Mouse (Mus musculus) C2C12 (cell line): Measurements from ENCODE around the gene Stard13. TPM values are rescaled to one million over a fixed set of nuclear protein-coding genes. Genes with fewer than 3 reads are reported as not detected.

Experiments
- H3K27me3 ChIP-seq: one replicate; pipeline ENCODE4 v1.6.1; 2011; ENCODE audit not compliant: control insufficient read depth, insufficient read depth, insufficient read length
- H3K36me3 ChIP-seq: one replicate; pipeline ENCODE4 v1.6.1; 2011; ENCODE audit not compliant: control insufficient read depth, insufficient read depth
- H3K4me3 ChIP-seq: one replicate; pipeline ENCODE4 v1.5.1; 2011; ENCODE audit warnings: mild to moderate bottlenecking, control low read depth; ENCODE audit not compliant: poor library complexity, insufficient read depth, severe bottlenecking
- H3K79me2 ChIP-seq: one replicate; pipeline ENCODE4 v1.6.1; 2011; ENCODE audit not compliant: control insufficient read depth, insufficient read depth
- H3K79me3 ChIP-seq: one replicate; pipeline ENCODE4 v1.6.1; 2011; ENCODE audit warnings: low read depth, control low read depth
- H3ac ChIP-seq: one replicate; pipeline ENCODE3; 2011; ENCODE audit warnings: low read depth; ENCODE audit not compliant: control insufficient read depth, insufficient read length
- CEBPB ChIP-seq: IDR thresholded peaks from one replicate; pipeline ENCODE4 v1.6.1; 2011; ENCODE audit warnings: low read depth, mild to moderate bottlenecking, control low read depth, moderate library complexity
- CTCF ChIP-seq: IDR thresholded peaks from one replicate; pipeline ENCODE4 v1.5.1; 2011; ENCODE audit not compliant: control insufficient read depth, insufficient read depth, insufficient read length
- FOSL1 ChIP-seq: IDR thresholded peaks from one replicate; pipeline ENCODE4 v1.8.0; 2011; ENCODE audit warnings: mild to moderate bottlenecking, low read length; ENCODE audit not compliant: poor library complexity, insufficient read depth, severe bottlenecking
- MAX ChIP-seq: IDR thresholded peaks from one replicate; pipeline ENCODE4 v1.6.1; 2011; ENCODE audit warnings: mild to moderate bottlenecking, control low read depth
- MYOD1 ChIP-seq: IDR thresholded peaks from one replicate; pipeline ENCODE4 v1.6.1; 2011; ENCODE audit warnings: low read depth; ENCODE audit not compliant: control insufficient read depth, insufficient read length
- MYOG ChIP-seq: IDR thresholded peaks from one replicate; pipeline ENCODE4 v1.6.1; 2011; ENCODE audit not compliant: control insufficient read depth, insufficient read length; ENCODE audit errors: extremely low read depth
- USF1 ChIP-seq: IDR thresholded peaks from one replicate; pipeline ENCODE4 v1.6.1; 2011; ENCODE audit warnings: low read depth, mild to moderate bottlenecking, control low read depth, moderate library complexity
- polyA plus RNA-seq: library from polyadenylated mRNA; unstranded; fragments of >200 nt; fragmentation: generic; extraction: Trizol; gene quantifications from one replicate; pipeline ENCODE4 v1.2.1, GENCODE M21; 2012; ENCODE audit warnings: missing spikeins

Stard13 gene
- polyA plus RNA-seq, 1 experiment, result 6.6 TPM

DNA sequence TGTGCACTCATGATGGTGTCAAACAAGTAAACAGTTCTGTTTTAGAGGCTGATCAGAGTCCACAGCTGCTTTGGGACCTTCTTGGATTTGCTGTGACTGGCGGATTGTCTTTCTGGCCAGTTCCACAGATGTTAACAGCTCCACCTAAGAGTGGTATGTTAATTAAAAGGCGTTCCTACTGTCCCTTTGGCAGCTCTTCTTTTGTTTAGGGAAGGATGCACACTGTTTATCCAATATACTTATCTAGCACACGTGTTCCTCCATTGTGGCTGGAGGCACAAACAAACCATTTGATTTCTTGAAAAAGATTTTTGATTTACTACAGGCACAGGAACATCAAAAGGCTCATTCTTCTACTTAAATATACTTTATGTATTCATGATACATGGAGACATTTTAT, 156.7 kb downstream of the Stard13 start:
- H3K4me3 ChIP-seq, result no peak overlapping the region
- no peak overlapping the region for H3ac ChIP-seq
- H3K27me3 ChIP-seq, result no peaks in the 10 kb centered on the region
- peaks cover 18% of the 10 kb centered on the region for H3K79me2 ChIP-seq
- peaks cover 4% of the 10 kb centered on the region for H3K79me3 ChIP-seq
- TF ChIP-seq FOSL1 (no peak), USF1 (no peak), MAX (no peak), MYOD1 (no peak), CEBPB (no peak), CTCF (no peak), MYOG (no peak)
- peaks cover 9% of the 10 kb centered on the region for H3K36me3 ChIP-seq

DNA sequence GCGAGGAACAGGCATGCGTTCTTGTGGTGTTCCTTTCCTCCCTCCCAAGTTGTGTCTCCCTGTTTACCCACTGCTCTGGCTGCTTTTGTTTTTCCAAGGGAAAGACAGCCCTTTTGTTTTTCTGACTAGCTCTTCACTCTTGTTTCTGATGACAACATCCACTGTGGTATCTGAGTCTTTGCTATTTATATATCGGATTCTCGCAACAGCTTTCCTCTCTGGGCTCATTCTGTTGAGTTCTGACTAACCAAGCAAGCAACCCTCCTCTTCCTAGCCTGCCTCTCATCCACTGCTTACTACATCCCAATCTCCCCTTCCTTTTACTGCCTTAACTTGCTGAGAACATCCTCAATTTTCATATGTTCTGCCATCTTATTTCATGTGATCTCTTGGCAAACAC, 159.4 kb downstream of the Stard13 start:
- Histone ChIP-seq H3K4me3 (no peak overlapping the region), H3K79me3 (peaks cover 2% of the 10 kb centered on the region), H3K79me2 (peaks cover 11% of the 10 kb centered on the region), H3K27me3 (no peaks in the 10 kb centered on the region), H3ac (no peak overlapping the region), H3K36me3 (peaks cover 17% of the 10 kb centered on the region)
- no peak for TF ChIP-seq MAX
- TF ChIP-seq USF1, result no peak
- TF ChIP-seq MYOD1, result no peak

DNA sequence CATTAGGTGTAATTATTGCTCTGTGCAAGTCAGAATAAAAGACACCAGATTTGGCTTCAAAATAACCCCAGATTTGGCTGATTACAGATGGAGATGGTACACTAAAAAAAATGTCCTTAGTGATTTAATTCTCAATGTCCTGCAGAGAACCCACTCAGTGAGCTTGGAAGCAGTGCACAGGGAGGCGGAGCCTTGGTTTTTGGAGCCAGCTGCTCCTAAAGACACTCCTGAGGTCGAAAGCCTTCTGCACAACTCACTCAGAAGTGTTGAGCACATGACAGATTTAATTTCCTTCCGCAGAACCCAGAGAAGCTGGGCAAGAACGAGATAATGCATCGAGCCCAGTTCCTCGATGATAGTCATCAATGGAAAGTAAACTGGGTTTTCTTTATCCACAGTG, 162.2 kb downstream of the Stard13 start:
- peaks cover 17% of the 10 kb centered on the region for H3K36me3 ChIP-seq
- no peak for TF ChIP-seq FOSL1
- H3ac ChIP-seq, result no peak overlapping the region
- H3K79me2 ChIP-seq, result peaks cover 12% of the 10 kb centered on the region
- no peaks in the 10 kb centered on the region for H3K27me3 ChIP-seq
- no peaks in the 10 kb centered on the region for H3K79me3 ChIP-seq
- no peak overlapping the region for H3K4me3 ChIP-seq

DNA sequence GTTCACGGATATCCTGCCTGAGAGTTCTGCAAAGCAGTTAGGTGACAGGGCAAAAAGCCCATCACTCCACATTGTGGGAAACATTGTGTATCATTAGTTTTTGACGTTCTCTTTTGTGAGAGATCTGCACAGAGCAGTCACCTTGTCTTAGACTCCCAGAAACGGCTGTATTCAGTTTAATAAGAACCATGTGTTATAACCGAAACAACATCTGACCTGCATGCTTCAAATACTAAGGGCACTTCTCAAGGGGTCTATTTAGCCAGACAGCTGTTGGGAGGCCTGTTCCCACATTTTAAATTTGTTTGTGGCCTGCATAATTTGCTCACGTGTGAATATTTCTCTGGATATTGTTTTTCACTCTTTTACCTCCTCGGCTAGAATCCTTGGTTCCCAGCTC, 162.7 kb downstream of the Stard13 start:
- no peaks in the 10 kb centered on the region for H3K79me3 ChIP-seq
- H3K4me3 ChIP-seq, result no peak overlapping the region
- no peak overlapping the region for H3ac ChIP-seq
- no peak for TF ChIP-seq MYOG
- no peak for TF ChIP-seq MYOD1
- no peak for TF ChIP-seq FOSL1
- no peak for TF ChIP-seq CTCF
- no peak for TF ChIP-seq USF1
- no peak for TF ChIP-seq MAX
- no peak for TF ChIP-seq CEBPB
- peaks cover 13% of the 10 kb centered on the region for H3K79me2 ChIP-seq
- H3K27me3 ChIP-seq, result no peaks in the 10 kb centered on the region
- H3K36me3 ChIP-seq, result peaks cover 17% of the 10 kb centered on the region

DNA sequence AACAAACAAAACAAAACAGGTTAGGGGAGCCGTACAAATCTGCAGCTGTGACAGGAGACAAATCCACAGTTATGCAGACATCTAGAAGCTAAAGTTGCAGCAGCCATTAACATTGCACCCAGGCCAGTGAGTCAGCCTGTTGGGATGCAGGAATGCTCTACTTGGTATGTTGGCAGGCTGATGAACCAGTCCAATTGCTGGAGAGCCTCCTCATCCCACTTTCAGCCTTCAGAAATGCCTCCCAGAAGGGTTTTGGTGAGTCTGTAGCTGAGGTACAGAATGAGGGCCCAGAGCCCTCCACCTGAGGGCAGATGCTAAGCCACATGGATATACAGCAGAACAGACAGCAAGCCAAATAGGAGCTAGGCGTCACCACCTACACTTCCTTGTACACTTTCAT, 164.1 kb downstream of the Stard13 start:
- H3K27me3 ChIP-seq, result no peaks in the 10 kb centered on the region
- no peak overlapping the region for H3ac ChIP-seq
- H3K79me2 ChIP-seq, result peaks cover 13% of the 10 kb centered on the region
- H3K79me3 ChIP-seq, result no peaks in the 10 kb centered on the region
- H3K36me3 ChIP-seq, result peaks cover 17% of the 10 kb centered on the region
- no peak overlapping the region for H3K4me3 ChIP-seq
- peak; percentile 62 for TF ChIP-seq MYOD1
- no peak for TF ChIP-seq MAX
- TF ChIP-seq FOSL1, result peak; percentile 80
- TF ChIP-seq CTCF, result no peak
- no peak for TF ChIP-seq MYOG
- no peak for TF ChIP-seq CEBPB
- no peak for TF ChIP-seq USF1

DNA sequence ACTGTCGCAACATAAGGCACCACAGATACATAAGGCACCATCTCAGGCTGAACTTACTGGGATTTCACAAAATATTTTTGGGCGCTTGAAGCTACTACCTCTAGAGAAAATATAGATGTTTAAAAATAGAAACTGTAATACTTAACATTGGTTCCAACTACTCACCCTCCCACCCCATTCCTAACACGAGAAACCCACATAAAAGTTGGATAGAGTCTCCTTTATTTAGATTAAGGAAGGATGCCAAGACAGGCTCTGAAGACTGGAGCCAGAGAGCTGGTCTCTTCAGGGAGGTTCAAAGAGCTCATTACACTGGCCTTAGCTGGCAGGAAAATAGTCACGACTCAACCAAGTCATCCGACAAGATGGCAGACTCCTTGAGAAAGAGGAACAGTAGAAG, 167.6 kb downstream of the Stard13 start:
- peaks cover 2% of the 10 kb centered on the region for H3K79me3 ChIP-seq
- no peak overlapping the region for H3ac ChIP-seq
- no peak overlapping the region for H3K4me3 ChIP-seq
- H3K79me2 ChIP-seq, result peaks cover 13% of the 10 kb centered on the region
- H3K27me3 ChIP-seq, result no peaks in the 10 kb centered on the region
- no peak for TF ChIP-seq FOSL1
- TF ChIP-seq CTCF, result no peak
- TF ChIP-seq MYOD1, result no peak
- no peak for TF ChIP-seq CEBPB
- no peak for TF ChIP-seq MYOG
- TF ChIP-seq MAX, result no peak
- no peak for TF ChIP-seq USF1
- peaks cover 27% of the 10 kb centered on the region for H3K36me3 ChIP-seq
